Mouse (Mus musculus): ENCODE measurements around the gene Zfp867.
A peak's percentile ranks its signal among the peaks of the same experiment; 100 is the strongest.

DNA sequence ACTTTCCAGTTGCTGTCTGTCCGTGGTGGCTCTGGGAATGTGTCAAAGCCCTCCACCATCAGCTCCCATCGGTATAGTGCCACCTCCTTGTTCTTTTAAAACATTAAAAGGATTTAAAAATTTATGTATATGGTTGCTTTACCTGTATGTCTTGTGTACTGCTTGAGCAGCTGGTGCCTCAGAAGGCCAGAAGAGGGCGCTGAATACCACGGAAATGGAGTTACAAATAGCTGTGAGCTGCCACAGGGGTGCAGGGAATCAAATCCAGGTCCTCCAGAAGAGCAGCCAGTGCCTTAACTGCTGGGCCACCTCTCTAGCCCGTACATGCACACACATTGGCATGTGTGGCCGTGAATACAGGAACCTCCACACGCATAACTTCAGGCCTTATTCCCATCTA, 25.5 kb upstream of the Zfp867 start:
- TF ChIP-seq CTCF (IDR thresholded peaks at IDR 0.05; ENCODE audit: low read depth) (peak; percentile 27), EP300 (IDR thresholded peaks at IDR 0.05; ENCODE audit: low read depth) (no peak)

Data from liver, postnatal 0 days (tissue).